Mouse (Mus musculus): ENCODE measurements around the gene Sh3pxd2b.

Sh3pxd2b gene

DNA sequence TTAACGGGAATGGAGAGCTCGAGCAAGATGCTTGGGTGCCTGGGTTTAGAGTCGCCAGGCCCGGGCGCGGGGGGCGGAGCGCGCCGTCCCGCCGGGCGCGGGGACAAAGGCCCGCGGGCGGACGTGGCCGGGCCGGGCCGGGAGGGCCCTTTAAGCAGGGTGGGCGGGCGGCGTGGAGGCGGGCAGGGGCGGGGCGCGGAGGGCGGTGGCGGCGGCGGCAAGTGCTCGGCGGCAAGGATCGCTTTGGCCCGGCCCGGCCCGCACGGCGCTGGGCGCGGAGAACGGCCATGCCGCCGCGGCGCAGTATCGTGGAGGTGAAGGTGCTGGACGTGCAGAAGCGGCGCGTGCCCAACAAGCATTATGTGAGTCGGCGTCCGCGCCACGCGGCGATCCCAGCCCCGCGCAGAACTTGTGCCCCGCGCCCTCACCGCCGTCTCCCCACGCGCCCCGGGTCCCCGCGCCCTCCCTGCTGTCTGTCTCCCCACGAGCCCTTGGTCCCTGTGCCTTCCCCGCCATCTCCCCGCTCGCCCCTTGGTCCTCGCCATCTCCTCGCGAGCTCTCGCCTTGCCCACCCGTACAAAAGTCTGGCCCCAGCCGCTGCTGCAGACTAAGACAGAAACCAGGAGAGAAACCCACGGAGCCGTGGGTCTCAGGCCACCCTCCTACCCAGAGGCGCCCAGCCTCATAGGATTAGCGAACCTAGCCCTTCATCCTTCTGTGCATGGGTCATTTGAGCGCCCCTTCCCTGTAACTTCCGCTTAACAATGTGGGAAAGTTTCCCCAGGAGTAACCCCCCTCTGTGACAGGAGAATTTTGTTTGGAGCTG lies at the start of gene Sh3pxd2b:
Gene Sh3pxd2b, plus strand, starts transcription at position 214 of the 826 bp plus-strand sequence.
- DNase-seq (ENCODE audit: low read depth, low spot score), result no peak

DNA sequence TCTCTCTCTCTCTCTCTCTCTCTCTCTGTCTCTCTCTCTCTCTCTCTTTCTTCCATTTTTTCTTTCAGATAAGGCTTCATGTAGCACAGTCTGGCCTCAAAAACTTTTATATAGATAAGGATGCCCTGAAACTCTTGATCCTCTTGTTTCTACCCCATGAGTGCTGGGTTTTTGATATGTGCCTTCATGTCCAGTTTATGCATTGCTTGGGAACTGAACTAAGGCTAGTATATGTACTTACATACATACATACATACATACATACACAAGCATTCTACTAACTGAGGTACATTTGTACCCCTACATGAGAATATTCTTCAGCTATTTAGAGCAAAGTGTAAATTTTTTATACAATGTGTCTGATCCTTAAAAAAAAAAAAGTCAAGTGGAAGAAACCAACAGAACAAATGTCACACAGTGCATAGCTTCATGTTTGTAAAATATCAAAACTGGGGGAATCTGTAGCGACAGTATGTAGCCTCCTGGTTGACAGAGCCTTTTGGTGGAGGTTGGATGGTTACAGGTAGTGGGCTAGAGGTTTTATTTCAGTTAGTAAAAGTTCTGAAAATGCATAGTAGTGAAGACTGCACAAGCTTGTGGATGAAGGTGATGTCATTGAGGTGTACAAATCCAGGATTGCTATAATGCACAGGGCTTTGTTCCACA lies 49.6 kb upstream of the Sh3pxd2b start:
- no peak for DNase-seq (ENCODE audit: low read depth, low spot score)

DNA sequence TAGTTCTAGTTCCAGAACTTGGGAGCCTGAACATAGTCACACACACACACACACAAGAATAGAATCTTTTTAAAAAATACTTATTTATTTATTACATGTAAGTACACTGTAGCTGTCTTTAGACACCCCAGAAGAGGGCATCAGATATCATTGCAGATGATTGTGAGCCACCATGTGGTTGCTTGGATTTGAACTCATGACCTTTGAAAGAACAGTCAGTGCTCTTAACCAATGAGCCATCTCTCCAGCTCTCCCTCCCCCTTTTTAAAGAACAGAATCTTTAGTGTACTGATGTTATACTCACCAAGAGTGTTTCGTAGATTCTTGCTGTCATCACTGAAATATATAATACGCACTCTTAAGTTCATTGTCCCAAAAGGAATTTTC lies 49.1 kb upstream of the Sh3pxd2b start:
- DNase-seq (ENCODE audit: low read depth, low spot score), result no peak

DNA sequence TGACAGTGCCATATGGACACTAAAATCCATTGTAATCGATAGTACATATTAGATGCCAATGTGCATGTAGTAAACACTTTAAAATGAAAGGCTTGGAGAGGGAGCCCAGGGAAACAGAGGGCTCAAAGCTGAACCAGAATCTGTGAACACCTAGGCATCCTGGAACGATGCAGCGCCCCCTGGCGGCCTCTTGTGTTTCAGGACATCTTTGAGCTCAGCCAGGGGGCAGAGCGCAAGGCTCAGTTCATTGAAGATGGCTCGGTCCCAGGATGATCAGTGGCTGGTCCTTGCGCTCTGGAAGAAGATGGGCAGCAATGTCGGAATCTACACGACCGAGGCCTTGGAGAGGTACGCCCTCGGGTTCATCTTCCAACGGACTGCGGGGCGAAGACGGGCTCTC lies 47.8 kb upstream of the Sh3pxd2b start, which contains the start of gene Hbq1a:
Gene Hbq1a, plus strand, starts transcription at position 205 of the 400 bp plus-strand sequence.
- DNase-seq (ENCODE audit: low read depth, low spot score), result peak; percentile 16

DNA sequence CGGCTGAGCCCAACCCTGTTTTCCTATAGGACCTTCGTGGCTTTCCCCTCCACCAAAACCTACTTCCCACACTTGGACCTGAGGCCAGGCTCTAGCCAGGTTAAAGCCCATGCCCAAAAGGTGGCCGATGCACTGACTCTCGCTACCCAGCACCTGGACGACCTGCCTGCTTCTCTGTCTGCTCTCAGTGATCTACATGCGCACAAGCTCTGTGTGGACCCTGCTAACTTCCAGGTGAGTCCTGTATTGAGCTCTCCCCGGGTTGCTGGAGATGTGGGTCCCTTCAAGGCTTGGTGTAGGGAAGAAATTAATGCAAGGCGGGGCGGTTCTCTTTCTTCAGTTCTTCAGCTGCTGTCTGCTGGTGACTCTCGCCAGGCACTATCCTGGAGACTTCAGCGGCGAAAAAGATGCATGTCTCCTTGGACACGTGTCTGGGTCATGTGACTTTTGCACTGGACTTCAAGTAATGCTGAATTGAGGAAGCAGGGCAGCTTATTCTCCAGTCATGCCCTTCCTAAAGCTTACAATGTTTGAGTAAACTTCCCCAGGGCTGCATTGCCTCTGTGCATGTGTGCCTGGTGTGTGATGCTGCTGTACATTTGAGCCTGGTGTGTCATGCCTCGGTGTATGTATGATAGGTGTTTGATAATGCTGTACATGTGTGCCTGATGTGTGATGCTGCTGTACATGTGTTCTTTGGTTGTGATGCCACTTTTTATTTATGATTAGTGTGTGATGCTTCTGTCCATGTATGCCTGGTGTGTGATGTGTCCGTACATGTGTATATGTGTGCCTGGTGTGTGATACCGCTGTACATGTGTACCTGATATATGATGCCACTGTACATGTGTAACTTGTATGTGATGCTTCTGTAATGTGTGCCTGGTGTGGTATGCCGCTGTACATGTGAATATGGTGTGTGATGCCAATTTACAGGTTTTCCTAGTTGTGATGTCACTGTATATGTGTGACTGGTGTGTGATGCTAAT lies 47.0 kb upstream of the Sh3pxd2b start:
- DNase-seq (ENCODE audit: low read depth, low spot score), result no peak

DNA sequence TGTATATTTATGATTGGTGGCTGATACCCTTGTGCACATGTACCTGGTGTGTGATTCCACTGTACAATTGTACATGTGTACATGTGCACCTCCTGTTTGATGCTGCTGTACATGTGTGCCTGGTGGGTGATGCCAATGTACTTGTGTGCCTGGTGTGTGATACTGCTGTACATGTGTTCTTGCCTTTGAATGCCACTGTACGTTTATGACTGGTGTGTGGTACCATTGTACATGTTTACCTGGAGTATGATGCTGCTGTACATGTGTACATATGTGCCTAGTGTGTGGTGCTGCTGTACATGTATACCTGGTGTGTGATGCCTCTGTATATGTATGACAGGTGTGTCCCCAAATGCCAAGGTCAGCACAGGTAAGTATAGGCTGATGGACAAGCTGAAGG lies 46.1 kb upstream of the Sh3pxd2b start:
- DNase-seq (ENCODE audit: low read depth, low spot score), result no peak

DNA sequence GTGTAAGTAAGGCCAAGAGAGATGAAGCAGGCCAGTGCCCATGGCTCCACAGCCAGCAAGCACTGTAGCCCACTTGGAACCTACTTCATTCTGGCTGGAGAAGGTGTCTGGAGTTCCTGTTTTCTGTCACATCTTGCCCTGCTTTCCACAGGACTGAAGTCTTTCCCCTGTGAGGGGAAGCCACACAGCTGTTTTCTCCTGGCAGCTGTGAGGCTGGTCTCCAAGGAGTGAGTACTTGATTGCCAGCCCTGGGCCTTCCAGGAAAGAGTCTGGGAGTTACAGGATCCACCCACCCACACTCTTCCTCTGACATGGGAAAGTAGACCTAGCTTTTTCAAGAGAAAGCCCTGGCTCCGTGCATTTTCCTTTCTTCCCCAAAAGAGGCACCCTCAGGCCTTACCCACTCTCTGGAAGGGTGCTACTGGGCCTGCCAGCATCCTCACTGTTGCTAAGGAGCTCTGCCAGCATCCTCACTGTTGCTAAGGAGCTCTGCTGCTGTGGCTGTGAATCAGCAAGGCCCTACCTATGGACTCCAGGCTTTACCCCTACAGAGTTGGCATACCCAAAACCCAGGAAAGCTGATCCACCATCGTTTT lies 44.7 kb upstream of the Sh3pxd2b start:
- no peak for DNase-seq (ENCODE audit: low read depth, low spot score)

DNA sequence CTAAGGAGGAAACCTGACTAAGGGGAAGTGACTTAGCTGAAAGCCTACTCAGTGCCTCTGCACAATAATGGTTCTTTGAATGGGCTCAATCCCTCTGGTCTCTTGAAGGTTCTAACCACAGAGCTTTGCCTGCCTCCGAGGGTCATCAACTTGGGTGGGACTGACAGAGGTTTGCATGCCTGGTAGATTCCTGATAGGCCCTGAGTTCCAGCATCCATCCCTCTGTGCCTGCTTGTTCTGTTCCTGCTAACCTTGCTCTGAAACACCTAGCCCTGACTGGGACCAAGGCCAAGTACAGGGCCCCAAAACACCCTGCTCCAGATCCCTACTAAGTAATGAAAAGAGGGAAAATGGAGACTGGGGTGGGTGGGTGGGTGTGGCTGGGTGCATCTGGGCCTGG lies 44.2 kb upstream of the Sh3pxd2b start:
- DNase-seq (ENCODE audit: low read depth, low spot score), result no peak

DNA sequence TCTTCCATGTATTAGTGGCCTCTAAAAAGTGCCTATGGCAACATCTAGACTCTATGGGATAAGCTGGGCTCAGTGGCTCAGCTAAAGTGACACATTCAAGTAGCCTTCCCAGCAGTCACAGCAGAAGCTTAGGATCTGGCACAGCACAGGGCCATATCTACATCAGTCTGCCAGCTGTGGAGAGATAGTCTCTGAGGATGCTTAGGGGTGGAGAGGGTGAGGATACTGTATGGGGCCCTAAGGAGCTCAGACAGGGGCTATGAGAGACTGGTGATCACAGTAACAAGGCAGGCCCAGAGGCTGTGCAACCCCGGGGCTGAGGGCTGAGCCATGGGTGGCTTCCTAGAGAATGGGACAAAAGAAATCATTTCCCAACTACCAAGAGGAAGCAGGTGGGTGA lies 40.6 kb upstream of the Sh3pxd2b start:
- no peak for DNase-seq (ENCODE audit: low read depth, low spot score)

DNA sequence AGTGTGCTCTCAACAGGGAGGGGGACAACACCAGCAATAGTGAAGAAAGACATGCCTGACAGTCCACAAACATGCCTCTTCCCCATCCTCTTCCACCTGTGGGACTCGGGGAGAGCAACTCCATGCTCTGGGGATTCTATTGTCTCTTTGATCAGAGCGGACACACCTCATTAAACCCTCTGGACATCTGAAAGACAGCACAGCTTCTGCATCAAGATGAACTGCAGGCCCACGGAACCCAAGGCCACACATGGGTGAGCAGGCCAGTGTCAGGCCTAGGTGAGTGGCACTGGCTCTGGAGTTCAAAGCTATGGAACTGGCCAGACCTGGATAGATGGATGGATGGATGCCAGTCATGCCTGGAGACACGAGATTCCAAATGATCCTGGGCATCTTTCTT lies 38.2 kb upstream of the Sh3pxd2b start:
- no peak for DNase-seq (ENCODE audit: low read depth, low spot score)

DNA sequence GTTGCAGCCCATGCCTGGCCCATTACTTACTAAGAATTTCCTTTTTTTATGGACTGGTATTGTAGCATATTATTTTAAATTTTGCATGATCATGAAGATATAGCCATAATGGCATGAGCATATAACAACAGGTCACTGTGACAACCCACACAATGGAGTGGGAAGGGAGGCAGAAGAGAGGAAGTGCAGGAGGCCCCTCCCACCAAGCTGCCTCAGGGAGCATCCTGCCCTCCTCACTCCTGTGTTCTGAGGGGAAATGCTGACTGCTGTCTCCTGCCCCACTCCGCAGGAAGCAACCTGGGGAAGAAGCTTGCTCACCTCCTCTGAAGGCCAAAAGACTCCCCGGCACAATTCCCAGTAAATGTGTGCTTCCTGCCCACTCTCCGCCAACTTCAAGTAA lies 37.7 kb upstream of the Sh3pxd2b start:
- no peak for DNase-seq (ENCODE audit: low read depth, low spot score)

DNA sequence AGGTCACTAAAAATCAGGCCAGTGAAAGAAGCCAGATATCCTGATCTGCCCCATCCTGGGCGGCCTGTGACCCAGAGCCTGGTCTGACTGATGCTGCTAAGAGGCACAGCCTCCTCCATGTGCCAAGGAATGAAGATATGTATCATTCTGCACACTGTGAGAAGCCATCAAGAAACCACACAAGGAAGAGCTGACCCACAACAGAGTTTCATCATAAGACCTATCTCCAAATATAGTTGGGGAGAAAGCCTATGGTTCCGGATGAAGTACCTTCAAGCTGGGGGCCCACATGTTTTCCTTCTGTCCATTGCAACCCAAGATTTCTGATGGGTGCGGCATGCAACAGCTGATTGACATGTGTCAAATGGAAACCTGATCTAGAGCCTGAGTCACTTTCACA lies 31.6 kb upstream of the Sh3pxd2b start:
- DNase-seq (ENCODE audit: low read depth, low spot score), result no peak

DNA sequence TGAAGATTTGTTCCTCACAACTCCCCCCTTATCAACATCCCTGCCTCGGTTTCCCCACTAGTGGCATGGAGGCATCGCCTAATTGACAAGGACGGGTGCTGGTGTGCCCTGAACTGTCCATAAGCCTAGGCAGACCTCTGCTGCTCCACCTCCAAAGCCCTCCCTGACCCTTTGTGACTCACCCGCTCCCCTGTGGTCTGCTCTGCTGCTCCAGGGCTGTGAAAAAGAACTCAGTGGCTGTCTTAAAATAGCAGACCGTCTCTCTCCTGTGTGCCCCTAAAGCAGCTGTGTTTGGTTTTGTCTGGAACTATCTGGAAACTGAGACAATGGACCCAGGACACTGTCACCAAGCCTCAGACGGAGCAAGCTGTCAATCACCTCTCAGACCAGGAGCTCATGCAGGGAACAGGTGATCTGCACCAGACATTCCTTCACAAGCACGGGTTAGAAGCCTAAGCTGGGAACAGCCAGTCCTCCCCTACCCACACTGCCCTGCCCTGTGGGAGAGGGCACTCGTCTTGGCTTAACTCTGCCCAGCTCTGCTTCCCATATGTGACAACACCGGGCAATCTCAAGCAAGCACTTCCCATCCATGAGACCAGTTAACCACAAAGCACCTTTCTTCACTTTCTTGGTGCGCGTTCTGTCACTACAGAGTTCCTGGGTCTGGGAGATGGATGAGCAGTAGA lies 27.0 kb upstream of the Sh3pxd2b start:
- DNase-seq (ENCODE audit: low read depth, low spot score), result no peak

DNA sequence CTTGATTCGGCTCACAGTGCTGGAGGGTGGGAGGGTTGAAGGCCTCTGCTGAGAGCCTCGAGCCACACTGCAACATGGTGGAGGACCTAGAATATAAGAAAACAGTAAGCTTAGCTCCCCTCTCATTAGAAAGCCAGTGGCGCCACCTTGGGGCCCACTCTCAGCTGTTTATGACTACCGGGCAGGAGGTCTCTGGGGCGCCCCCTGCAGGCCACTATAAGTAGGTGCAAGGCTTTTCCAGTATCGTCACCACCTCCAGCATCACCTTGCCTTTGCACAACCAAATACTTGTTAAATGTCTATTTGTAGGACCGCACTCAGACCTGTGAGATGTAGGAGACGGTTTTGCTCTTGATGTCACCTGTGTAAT lies 26.4 kb upstream of the Sh3pxd2b start:
- DNase-seq (ENCODE audit: low read depth, low spot score), result peak; percentile 27

DNA sequence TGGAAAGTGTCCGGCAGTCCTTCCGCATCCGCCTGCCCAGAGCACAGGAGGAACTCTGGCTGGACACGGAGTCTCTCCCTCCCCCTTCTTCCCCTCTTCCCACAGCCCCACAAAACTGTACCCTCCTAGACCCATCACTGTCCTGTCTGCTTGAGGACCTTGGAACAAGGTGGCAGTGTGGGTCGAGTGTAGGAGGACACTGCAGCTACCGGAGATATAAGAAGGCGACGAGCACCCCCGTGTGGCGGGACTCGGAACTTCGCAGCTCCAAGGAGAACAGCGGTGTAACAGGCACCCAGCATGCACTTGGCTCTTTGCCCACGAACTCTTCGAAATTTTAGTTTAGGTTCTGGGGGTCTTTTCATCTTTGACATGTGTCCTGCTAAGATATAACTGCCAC lies 23.0 kb upstream of the Sh3pxd2b start:
- peak; percentile 64 for DNase-seq (ENCODE audit: low read depth, low spot score)

DNA sequence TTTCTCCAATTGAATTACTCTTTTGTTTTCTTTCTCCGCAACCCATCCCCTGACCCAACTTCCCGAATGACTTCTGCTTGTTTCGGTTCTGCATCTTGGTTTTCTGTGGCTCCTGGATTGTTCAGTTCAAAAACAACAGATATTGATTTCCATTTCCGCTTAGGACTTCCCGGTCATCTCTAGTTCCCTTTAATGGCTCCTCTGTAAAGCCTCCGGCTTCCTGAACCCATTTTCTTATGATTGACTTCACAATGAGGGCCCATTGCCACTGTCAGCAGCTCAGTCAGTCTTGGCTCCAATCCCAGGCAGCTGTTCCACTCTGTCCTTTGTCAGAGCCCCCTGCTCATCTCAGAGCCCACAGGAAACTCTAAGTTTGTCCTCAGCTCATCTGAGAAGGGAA lies 16.5 kb upstream of the Sh3pxd2b start:
- no peak for DNase-seq (ENCODE audit: low read depth, low spot score)

DNA sequence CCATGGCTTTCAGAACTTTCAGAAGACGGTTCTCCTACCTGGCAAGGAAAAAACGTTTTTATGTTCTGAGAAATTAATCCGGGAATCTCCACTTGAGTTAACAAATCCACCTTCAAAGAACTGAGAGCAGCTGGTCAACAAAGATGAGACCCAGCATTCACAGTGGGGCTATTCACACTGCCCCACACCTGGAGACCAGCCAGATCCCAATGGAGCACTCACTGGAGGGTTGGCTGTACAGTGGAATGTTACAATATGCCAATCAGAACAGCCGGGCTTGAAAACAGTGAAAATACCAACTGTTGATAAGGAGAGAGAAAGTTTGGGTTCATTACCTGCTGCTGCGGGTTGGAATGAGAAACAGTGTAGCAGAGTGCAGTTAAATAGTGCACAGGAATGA lies 15.8 kb upstream of the Sh3pxd2b start:
- DNase-seq (ENCODE audit: low read depth, low spot score), result no peak

DNA sequence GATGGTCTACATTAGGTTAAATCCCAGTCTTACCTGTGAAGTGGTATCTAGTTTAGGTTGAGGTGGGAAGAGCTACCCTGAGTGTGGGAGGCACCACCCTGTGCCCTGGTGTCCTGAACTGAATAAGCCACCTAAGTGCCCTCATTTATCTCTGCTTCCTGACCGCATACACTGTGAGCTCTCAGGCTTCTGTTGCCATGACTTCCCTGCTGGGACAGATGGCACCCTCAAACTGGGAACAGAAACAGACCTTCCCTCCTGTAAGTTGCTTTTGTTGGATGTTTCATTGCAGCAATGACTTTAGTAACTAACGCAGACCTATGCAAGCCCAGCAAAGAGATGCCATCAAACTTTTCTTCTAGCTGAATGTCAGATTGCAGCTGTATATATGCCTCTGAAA lies 14.4 kb upstream of the Sh3pxd2b start:
- no peak for DNase-seq (ENCODE audit: low read depth, low spot score)

DNA sequence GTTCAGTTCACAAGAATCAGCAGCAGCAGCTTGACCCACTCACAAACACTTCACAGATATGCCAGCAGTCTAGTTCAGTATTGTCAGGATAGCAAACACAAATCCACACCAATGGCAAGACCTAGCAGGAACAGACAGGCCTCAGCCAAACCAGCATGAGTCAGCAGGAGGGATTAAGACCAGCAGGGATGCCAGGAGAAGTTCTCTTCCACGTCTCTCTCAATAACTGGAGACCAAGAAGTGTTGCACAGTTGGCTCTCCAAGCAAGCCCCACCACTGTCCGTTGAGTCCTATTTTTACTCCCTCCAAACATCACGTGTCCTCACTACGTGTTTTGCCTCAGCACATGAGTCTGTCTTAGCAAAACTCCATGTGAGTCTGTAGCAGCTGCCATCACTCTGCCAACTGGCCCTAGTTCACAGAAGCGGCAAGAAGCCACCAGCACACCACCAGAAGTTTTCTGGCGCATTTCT lies 11.1 kb upstream of the Sh3pxd2b start:
- no peak for DNase-seq (ENCODE audit: low read depth, low spot score)

DNA sequence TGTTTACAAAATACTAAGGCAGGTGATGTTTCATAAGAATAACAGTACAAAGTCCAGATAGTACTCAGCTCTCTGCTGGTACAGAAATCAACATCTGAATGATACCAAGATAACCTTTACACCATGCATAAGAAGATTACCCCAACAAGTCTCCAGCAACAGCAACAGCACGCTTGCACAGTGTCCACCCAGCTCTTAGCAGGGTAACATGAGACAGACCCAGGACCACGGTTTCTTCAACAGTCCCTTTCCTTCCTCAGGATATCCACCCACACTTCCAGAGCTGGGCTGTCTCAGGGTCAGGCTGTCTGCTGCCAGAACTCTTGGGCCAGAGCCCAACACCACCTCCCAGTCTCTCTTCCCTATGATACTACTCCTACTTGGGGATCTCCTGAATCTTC lies 8.5 kb upstream of the Sh3pxd2b start:
- no peak for DNase-seq (ENCODE audit: low read depth, low spot score)
